Mouse (Mus musculus): Measurements from ENCODE around the gene Olr1. TPM values are rescaled to one million over a fixed set of nuclear protein-coding genes. Genes with fewer than 3 reads are reported as not detected.

Olr1 gene
- polyA plus RNA-seq, 1 experiment = 0.13 TPM

DNA sequence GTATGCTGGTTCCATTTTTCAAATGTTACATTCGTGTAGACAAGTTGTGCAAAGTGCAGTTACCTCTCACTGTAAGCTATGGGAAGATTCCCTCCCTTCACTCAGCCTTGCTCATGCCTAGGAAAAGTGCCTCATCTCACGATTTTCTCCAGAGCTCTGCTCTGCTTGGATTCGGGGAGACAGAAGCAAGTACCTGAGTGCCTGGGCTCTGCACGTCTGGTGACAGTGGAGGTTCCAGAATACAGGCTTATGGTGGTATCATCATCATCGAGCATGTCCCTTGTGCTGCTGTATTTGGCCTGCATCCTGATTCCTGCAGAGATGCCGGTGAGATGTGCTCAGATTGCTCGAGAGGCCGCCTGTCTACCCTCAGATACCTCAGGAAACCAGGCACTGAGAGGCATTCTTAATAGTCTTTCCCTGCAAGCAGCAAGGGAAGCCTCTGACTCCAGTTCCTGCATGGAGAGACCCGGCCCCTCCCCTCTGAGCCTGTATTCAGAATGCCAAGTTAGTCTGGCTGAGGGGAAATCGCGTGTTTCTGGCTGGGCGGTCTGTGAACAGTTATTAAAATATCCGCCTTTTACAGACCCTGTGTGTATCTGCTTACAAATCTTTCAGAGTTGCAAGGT lies 55.4 kb downstream of the Olr1 start, which contains the start of gene Clec1a:
Gene Clec1a, minus strand, starts transcription at position 590 of the 629 bp plus-strand sequence.
- no peak for DNase-seq
- no peak within 1 kb of the TSS for H3K27ac ChIP-seq (ENCODE audit: control insufficient read depth, insufficient read depth, low read length)
- no peak for TF ChIP-seq CTCF (IDR thresholded peaks at IDR 0.05; ENCODE audit: borderline replicate concordance, control insufficient read depth, extremely low read depth, insufficient read depth, low read length, poor library complexity)
- no peaks in the 10 kb centered on the region for H3K27me3 ChIP-seq (ENCODE audit: control insufficient read depth, insufficient read depth, low read length)
- WGBS = 66% methylated on average over 13 of the region's 13 CpGs
- H3K4me3 ChIP-seq (ENCODE audit: control insufficient read depth, insufficient read depth, low read length) = no peak within 1 kb of the TSS
- H3K4me1 ChIP-seq (replicated peaks; ENCODE audit: control insufficient read depth, insufficient read depth, low read length) = no peaks in the 10 kb centered on the region
- no peaks in the 10 kb centered on the region for H3K36me3 ChIP-seq (ENCODE audit: control insufficient read depth, insufficient read depth, low read length)

DNA sequence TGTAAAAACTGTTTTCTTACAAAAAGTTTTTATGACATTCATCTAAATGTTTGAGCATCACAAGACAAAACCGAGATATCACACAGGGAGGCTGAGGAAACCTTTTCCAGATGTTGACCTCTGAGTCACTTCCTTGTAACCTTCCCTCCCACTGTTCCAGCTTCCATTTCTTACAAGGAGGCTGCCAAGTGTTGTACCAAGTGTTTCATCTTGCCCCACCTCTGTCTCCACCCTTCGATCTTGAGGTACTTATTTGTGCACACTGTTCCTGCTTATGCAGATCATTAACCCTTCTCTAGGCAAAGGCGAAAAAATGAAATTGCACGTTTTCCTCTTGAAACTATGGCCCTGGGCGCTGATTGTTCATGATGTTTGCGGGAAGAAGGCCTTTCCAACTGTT lies 57.2 kb downstream of the Olr1 start:
- H3K27ac ChIP-seq (ENCODE audit: control insufficient read depth, insufficient read depth, low read length) = no peak overlapping the region
- WGBS = 91% methylated on average over 6 of the region's 6 CpGs

DNA sequence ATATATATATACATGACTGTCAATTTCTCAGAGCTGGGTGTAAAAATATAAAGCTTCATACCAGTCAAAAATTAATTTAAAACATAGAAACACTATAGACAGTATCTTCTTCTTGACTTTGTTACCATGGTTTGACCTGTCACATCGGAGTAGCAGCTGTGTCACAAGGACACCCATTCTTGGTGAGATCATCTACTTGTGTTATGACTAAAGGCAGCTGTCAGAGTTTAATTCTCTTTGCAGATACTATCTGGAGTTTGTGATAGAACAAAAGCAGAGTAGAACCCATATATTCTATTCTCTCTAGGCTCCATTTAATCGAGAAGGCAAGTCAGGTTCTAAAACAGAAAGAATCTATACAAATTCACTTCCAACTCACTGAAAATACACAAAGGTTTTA lies 68.9 kb downstream of the Olr1 start:
- TF ChIP-seq CTCF (IDR thresholded peaks at IDR 0.05; ENCODE audit: borderline replicate concordance, control insufficient read depth, extremely low read depth, insufficient read depth, low read length, poor library complexity) = no peak
- TF ChIP-seq POLR2A (IDR thresholded peaks at IDR 0.05; ENCODE audit: control insufficient read depth, extremely low read depth, insufficient read depth, low read length, poor library complexity) = no peak

More for the DNA sequence above, 57.2 kb downstream of the Olr1 start:
- H3K4me1 ChIP-seq (replicated peaks; ENCODE audit: control insufficient read depth, insufficient read depth, low read length) = no peaks in the 10 kb centered on the region
- no peaks in the 10 kb centered on the region for H3K36me3 ChIP-seq (ENCODE audit: control insufficient read depth, insufficient read depth, low read length)
- DNase-seq = no peak
- H3K4me3 ChIP-seq (ENCODE audit: control insufficient read depth, insufficient read depth, low read length) = no peak overlapping the region
- no peak for TF ChIP-seq POLR2A (IDR thresholded peaks at IDR 0.05; ENCODE audit: control insufficient read depth, extremely low read depth, insufficient read depth, low read length, poor library complexity)
- TF ChIP-seq CTCF (IDR thresholded peaks at IDR 0.05; ENCODE audit: borderline replicate concordance, control insufficient read depth, extremely low read depth, insufficient read depth, low read length, poor library complexity) = no peak
- H3K27me3 ChIP-seq (ENCODE audit: control insufficient read depth, insufficient read depth, low read length) = no peaks in the 10 kb centered on the region

DNA sequence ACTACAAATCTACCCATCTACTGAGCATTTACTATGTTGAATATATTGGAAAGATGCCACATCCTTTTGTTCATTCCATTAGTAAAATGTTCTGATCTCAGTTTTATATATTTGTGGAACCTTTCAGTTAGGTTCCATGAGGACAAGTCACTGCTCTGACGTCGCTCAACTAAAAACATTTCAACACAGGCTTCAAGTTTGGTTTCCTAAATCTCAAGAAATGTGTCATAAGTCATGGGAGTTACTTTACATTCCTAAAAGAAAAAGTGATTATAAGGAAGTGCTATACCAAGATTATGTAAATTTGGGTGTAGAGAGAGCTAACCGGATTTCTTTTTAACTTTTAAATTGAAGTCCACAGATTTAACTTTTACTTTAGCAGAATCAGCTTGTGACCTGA lies 70.9 kb downstream of the Olr1 start:
- no peak overlapping the region for H3K4me3 ChIP-seq (ENCODE audit: control insufficient read depth, insufficient read depth, low read length)
- H3K27me3 ChIP-seq (ENCODE audit: control insufficient read depth, insufficient read depth, low read length) = no peaks in the 10 kb centered on the region
- no peaks in the 10 kb centered on the region for H3K4me1 ChIP-seq (replicated peaks; ENCODE audit: control insufficient read depth, insufficient read depth, low read length)
- DNase-seq = no peak
- WGBS = 97% methylated on average over 3 of the region's 3 CpGs
- no peak overlapping the region for H3K27ac ChIP-seq (ENCODE audit: control insufficient read depth, insufficient read depth, low read length)
- H3K36me3 ChIP-seq (ENCODE audit: control insufficient read depth, insufficient read depth, low read length) = no peaks in the 10 kb centered on the region
- TF ChIP-seq CTCF (IDR thresholded peaks at IDR 0.05; ENCODE audit: borderline replicate concordance, control insufficient read depth, extremely low read depth, insufficient read depth, low read length, poor library complexity) = no peak

More for the DNA sequence above, 68.9 kb downstream of the Olr1 start:
- Histone ChIP-seq H3K27me3 (ENCODE audit: control insufficient read depth, insufficient read depth, low read length) (no peaks in the 10 kb centered on the region), H3K36me3 (ENCODE audit: control insufficient read depth, insufficient read depth, low read length) (no peaks in the 10 kb centered on the region), H3K4me3 (ENCODE audit: control insufficient read depth, insufficient read depth, low read length) (no peak overlapping the region), H3K27ac (ENCODE audit: control insufficient read depth, insufficient read depth, low read length) (no peak overlapping the region), H3K4me1 (replicated peaks; ENCODE audit: control insufficient read depth, insufficient read depth, low read length) (no peaks in the 10 kb centered on the region)
- 98% methylated on average over 2 of the region's 2 CpGs for WGBS
- no peak for DNase-seq

Other genes starting within 250 kb of the Olr1 start
- gene Cd69, start 231.7 kb downstream of the Olr1 start, polyA plus RNA-seq (2012; rRNA removed) = 18.0 and 22.0 TPM in 2 replicates
- gene 4922502D21Rik, start 175.4 kb downstream of the Olr1 start, polyA plus RNA-seq (2012; rRNA removed) = 0.10 and 0.15 TPM in 2 replicates
- 2.8 and 3.6 TPM in 2 replicates for gene Clec12a, start 164.5 kb downstream of the Olr1 start, polyA plus RNA-seq (2012; rRNA removed)
- not detected in 2 replicates for gene Clec12b, start 121.3 kb downstream of the Olr1 start, polyA plus RNA-seq (2012; rRNA removed)
- 1.3 and 1.4 TPM in 2 replicates for gene Clec1b, start 109.9 kb downstream of the Olr1 start, polyA plus RNA-seq (2012; rRNA removed)
- 2.3 and 4.6 TPM in 2 replicates for gene Clec9a, start 98.3 kb downstream of the Olr1 start, polyA plus RNA-seq (2012; rRNA removed)
- 0.33 and 0.65 TPM in 2 replicates for gene Clec1a, start 55.2 kb downstream of the Olr1 start, polyA plus RNA-seq (2012; rRNA removed)
- 0.18 TPM in 1 of 2 replicates, not detected in the other for gene Tmem52b, start 5.4 kb upstream of the Olr1 start, polyA plus RNA-seq (2012; rRNA removed)
- 24.6 and 29.8 TPM in 2 replicates for gene Gabarapl1, start 26.0 kb upstream of the Olr1 start, polyA plus RNA-seq (2012; rRNA removed)
- 0.23 and 0.44 TPM in 2 replicates for gene Klre1, start 70.7 kb upstream of the Olr1 start, polyA plus RNA-seq (2012; rRNA removed)
- 0.60 and 1.1 TPM in 2 replicates for gene Klrd1, start 84.6 kb upstream of the Olr1 start, polyA plus RNA-seq (2012; rRNA removed)
- 0.55 and 1.1 TPM in 2 replicates for gene Klrk1, start 116.7 kb upstream of the Olr1 start, polyA plus RNA-seq (2012; rRNA removed)
- gene Klrc3, start 136.2 kb upstream of the Olr1 start, polyA plus RNA-seq (2012; rRNA removed) = 0.40 TPM in 1 of 2 replicates, not detected in the other
- gene Klrc2, start 153.5 kb upstream of the Olr1 start, polyA plus RNA-seq (2012; rRNA removed) = 0.42 and 0.65 TPM in 2 replicates
- gene Klrc1, start 171.8 kb upstream of the Olr1 start, polyA plus RNA-seq (2012; rRNA removed) = 0.17 and 0.57 TPM in 2 replicates
- gene Klri1, start 210.0 kb upstream of the Olr1 start, polyA plus RNA-seq (2012; rRNA removed) = not detected in 2 replicates
- gene Klri2, start 233.3 kb upstream of the Olr1 start, polyA plus RNA-seq (2012; rRNA removed) = 0.03 and 0.05 TPM in 2 replicates